Mouse (Mus musculus) ovary, postnatal 36 days (tissue): ENCODE measurements around the gene Obscn.
A peak's percentile ranks its signal among the peaks of the same experiment; 100 is the strongest.

Source experiments
- DNase-seq: peaks from one replicate; pipeline ENCODE4 v3.0.0; 2022; ENCODE audit warnings: low spot score, mixed read lengths

Gene Obscn

GRCm38 (mm10) chr11:58983691-58984341, 152.4 kb downstream of the Obscn start:
- no peak for DNase-seq

GRCm38 (mm10) chr11:58982471-58983097, 153.6 kb downstream of the Obscn start:
- DNase-seq, result no peak

GRCm38 (mm10) chr11:58981541-58982447, 154.4 kb downstream of the Obscn start:
- peak; percentile 47 for DNase-seq

- DNase-seq, result no peak
Measured at GRCm38 (mm10) chr11:58980381-58980990, 155.7 kb downstream of the Obscn start.

GRCm38 (mm10) chr11:58979661-58980060, 156.5 kb downstream of the Obscn start:
- DNase-seq, result no peak

GRCm38 (mm10) chr11:58979183-58979582, 157.0 kb downstream of the Obscn start:
- no peak for DNase-seq

- DNase-seq, result no peak
Measured at GRCm38 (mm10) chr11:58978706-58979030, 157.5 kb downstream of the Obscn start.

- peak; percentile 56 for DNase-seq
Measured at GRCm38 (mm10) chr11:58978027-58978705, 158.0 kb downstream of the Obscn start, which contains the start of gene Trim11. Gene Trim11, plus strand, starts transcription at chr11:58978093.

GRCm38 (mm10) chr11:58977607-58978026, 158.6 kb downstream of the Obscn start:
- DNase-seq, result no peak

- DNase-seq, result no peak
Measured at GRCm38 (mm10) chr11:58977150-58977549, 159.1 kb downstream of the Obscn start.

GRCm38 (mm10) chr11:58974414-58974813, 161.8 kb downstream of the Obscn start:
- DNase-seq, result no peak

- DNase-seq, result no peak
Measured at GRCm38 (mm10) chr11:58971796-58972195, 164.4 kb downstream of the Obscn start.

GRCm38 (mm10) chr11:58970831-58971530, 165.2 kb downstream of the Obscn start:
- no peak for DNase-seq

- DNase-seq, result no peak
Measured at GRCm38 (mm10) chr11:58969659-58970058, 166.5 kb downstream of the Obscn start.

- no peak for DNase-seq
Measured at GRCm38 (mm10) chr11:58969027-58969426, 167.2 kb downstream of the Obscn start.

GRCm38 (mm10) chr11:58968551-58968950, 167.7 kb downstream of the Obscn start:
- DNase-seq, result no peak

GRCm38 (mm10) chr11:58967346-58967745, 168.9 kb downstream of the Obscn start:
- DNase-seq, result no peak

- DNase-seq, result no peak
Measured at GRCm38 (mm10) chr11:58965001-58965760, 171.0 kb downstream of the Obscn start.

GRCm38 (mm10) chr11:58964216-58964615, 172.0 kb downstream of the Obscn start:
- no peak for DNase-seq

GRCm38 (mm10) chr11:58963543-58963942, 172.7 kb downstream of the Obscn start:
- DNase-seq, result peak; percentile 39
